Mouse (Mus musculus): Measurements from ENCODE around the gene 2610001J05Rik. TPM values are rescaled to one million over a fixed set of nuclear protein-coding genes. Genes with fewer than 3 reads are reported as not detected.

2610001J05Rik gene
- polyA plus RNA-seq, 1 experiment: 50.4 TPM

DNA sequence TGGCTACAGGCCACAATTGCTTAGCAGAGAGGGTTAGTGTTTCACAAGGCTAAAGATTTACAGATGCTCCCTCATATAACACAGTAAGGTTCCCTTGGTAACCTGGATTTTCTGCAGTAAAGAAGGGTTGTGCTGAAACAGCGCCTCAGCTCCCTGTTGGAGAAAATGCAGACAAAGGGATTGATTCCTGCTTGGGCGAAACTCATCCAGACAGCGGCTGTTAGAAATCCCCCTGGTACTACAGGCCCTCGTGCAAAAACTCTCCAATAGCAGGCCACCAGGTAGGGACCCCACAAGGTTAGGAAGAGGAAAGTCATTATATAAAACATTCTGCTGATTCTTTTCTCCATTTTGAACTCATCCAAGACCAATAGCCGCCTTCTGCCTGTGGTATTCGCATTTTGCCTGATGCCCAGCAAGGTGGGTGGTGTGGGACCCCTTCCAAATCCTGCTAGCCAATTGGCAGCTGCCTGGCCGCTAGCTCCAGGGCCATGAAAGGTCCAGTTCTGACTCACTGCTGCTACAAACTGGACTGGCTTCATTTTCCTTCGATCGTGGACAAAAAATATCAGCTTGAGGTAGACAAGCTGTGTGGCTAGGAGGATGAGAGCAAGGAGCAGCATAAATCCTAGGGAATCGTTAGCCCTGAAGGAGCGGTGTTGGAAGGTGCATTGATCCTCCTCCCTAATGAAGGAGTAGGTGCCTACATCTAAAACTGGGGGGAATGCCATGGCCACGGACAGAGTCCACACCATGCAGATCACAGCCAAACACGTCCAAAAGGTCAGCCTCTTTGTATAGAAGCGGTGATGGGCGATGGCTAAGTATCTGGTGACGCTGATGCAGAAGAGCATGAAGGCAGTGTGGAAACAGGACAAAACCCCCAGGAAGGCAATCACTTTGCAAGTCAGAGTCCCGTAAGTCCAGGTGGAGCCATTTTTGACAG is 35.3 kb downstream of the 2610001J05Rik start:
- Histone ChIP-seq H3K4me2 (ENCODE audit: low read depth) (no peak overlapping the region), H3K4me3 (no peak overlapping the region), H3K36me3 (ENCODE audit: control insufficient read depth, insufficient read depth) (no peaks in the 10 kb centered on the region), H3K27me3 (ENCODE audit: control insufficient read depth, insufficient read depth, insufficient read length) (no peaks in the 10 kb centered on the region), H3K79me2 (ENCODE audit: control insufficient read depth, insufficient read depth) (no peaks in the 10 kb centered on the region), H3ac (ENCODE audit: control insufficient read depth, insufficient read length) (no peak overlapping the region)
- TF ChIP-seq E2F4 (IDR thresholded peaks at IDR 0.05; ENCODE audit: insufficient read depth) (no peak), MYOD1 (IDR thresholded peaks at IDR 0.05; ENCODE audit: control insufficient read depth in 1 of 3, insufficient read length in 2 of 3, low read depth in 2 of 3) (no peak), USF1 (IDR thresholded peaks at IDR 0.05; ENCODE audit: low read depth) (no peak), POLR2AphosphoS2 (IDR thresholded peaks at IDR 0.05; ENCODE audit: insufficient read length, low read depth) (no peak), CEBPB (IDR thresholded peaks at IDR 0.05; ENCODE audit: insufficient read depth, poor library complexity, severe bottlenecking) (no peak), TCF12 (IDR thresholded peaks at IDR 0.05; ENCODE audit: insufficient read depth, poor library complexity, severe bottlenecking) (no peak), TCF3 (IDR thresholded peaks at IDR 0.05; ENCODE audit: insufficient read length, low read depth) (no peak), SRF (IDR thresholded peaks at IDR 0.05; ENCODE audit: control insufficient read depth, insufficient read length, low read depth) (no peak), POLR2A (IDR thresholded peaks at IDR 0.05; ENCODE audit: insufficient read length, low read depth) (no peak), REST (IDR thresholded peaks at IDR 0.05; ENCODE audit: insufficient read depth, insufficient read length) (no peak)

DNA sequence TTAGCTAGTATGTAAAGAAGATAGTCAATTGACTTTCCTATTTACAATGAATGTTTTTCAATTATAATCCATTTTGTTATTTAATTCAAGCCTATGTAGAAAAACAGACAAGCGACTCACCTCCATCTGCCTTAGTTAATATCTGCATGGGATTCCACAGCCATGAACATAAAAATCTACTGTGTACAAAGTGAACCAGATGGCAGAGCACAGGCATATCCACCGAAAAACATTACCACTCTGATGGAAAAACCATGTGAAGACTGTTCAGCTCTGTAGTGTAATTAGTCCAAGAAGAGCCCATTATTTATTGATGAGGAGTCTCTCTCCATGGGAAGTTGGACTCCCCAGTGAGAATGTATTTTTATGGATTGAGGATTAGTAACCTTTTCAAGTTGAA is 38.5 kb downstream of the 2610001J05Rik start:
- H3K79me2 ChIP-seq (ENCODE audit: control insufficient read depth, insufficient read depth): no peaks in the 10 kb centered on the region
- no peaks in the 10 kb centered on the region for H3K36me3 ChIP-seq (ENCODE audit: control insufficient read depth, insufficient read depth)
- TF ChIP-seq USF1 (IDR thresholded peaks at IDR 0.05; ENCODE audit: low read depth): no peak
- TF ChIP-seq CEBPB (IDR thresholded peaks at IDR 0.05; ENCODE audit: insufficient read depth, poor library complexity, severe bottlenecking): no peak
- no peak for TF ChIP-seq POLR2A (IDR thresholded peaks at IDR 0.05; ENCODE audit: insufficient read length, low read depth)
- TF ChIP-seq POLR2AphosphoS2 (IDR thresholded peaks at IDR 0.05; ENCODE audit: insufficient read length, low read depth): no peak
- TF ChIP-seq MYOD1 (IDR thresholded peaks at IDR 0.05; ENCODE audit: control insufficient read depth in 1 of 3, insufficient read length in 2 of 3, low read depth in 2 of 3): no peak
- TF ChIP-seq REST (IDR thresholded peaks at IDR 0.05; ENCODE audit: insufficient read depth, insufficient read length): no peak
- TF ChIP-seq TCF12 (IDR thresholded peaks at IDR 0.05; ENCODE audit: insufficient read depth, poor library complexity, severe bottlenecking): no peak
- no peak for TF ChIP-seq E2F4 (IDR thresholded peaks at IDR 0.05; ENCODE audit: insufficient read depth)
- TF ChIP-seq MYOG (IDR thresholded peaks at IDR 0.05; ENCODE audit: control insufficient read depth in 1 of 3, insufficient read depth in 1 of 3, insufficient read length in 2 of 3, low read depth in 2 of 3): no peak
- no peak for TF ChIP-seq SRF (IDR thresholded peaks at IDR 0.05; ENCODE audit: control insufficient read depth, insufficient read length, low read depth)
- no peak for TF ChIP-seq MAX (IDR thresholded peaks at IDR 0.05; ENCODE audit: low read depth)
- no peak for TF ChIP-seq TCF3 (IDR thresholded peaks at IDR 0.05; ENCODE audit: insufficient read length, low read depth)
- H3K4me2 ChIP-seq (ENCODE audit: low read depth): no peak overlapping the region
- H3K4me3 ChIP-seq: no peak overlapping the region
- H3K27me3 ChIP-seq (ENCODE audit: control insufficient read depth, insufficient read depth, insufficient read length): no peaks in the 10 kb centered on the region
- H3ac ChIP-seq (ENCODE audit: control insufficient read depth, insufficient read length): no peak overlapping the region

DNA sequence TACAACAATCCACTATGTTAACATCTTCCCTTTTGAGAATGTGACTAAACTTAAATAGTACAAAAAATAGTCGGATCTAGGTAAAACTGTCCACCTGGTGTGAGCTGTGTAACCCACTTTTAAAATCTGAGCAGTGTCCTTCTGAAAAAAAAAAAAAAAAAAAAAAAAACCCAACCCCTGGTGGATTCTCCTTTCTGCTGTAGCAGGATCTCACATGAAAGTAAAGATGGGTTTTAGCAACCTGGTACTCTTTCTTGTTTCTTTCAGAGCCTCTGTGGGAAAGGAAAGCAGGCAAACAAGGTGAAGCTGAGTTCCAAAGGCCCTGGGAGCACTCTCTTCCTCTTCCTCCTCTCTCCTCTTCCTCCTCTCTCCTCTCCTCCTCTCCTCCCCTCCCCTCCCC is 42.4 kb downstream of the 2610001J05Rik start:
- TF ChIP-seq SRF (IDR thresholded peaks at IDR 0.05; ENCODE audit: control insufficient read depth, insufficient read length, low read depth) (no peak), MAX (IDR thresholded peaks at IDR 0.05; ENCODE audit: low read depth) (no peak), MYOD1 (IDR thresholded peaks at IDR 0.05; ENCODE audit: control insufficient read depth in 1 of 3, insufficient read length in 2 of 3, low read depth in 2 of 3) (no peak), MYOG (IDR thresholded peaks at IDR 0.05; ENCODE audit: control insufficient read depth in 1 of 3, insufficient read depth in 1 of 3, insufficient read length in 2 of 3, low read depth in 2 of 3) (no peak), E2F4 (IDR thresholded peaks at IDR 0.05; ENCODE audit: insufficient read depth) (no peak), POLR2A (IDR thresholded peaks at IDR 0.05; ENCODE audit: insufficient read length, low read depth) (no peak), USF1 (IDR thresholded peaks at IDR 0.05; ENCODE audit: low read depth) (no peak)
- H3ac ChIP-seq (ENCODE audit: control insufficient read depth, insufficient read length): no peak overlapping the region

More for the DNA sequence above, 42.4 kb downstream of the 2610001J05Rik start:
- no peak overlapping the region for H3K4me2 ChIP-seq (ENCODE audit: low read depth)
- H3K27me3 ChIP-seq (ENCODE audit: control insufficient read depth, insufficient read depth, insufficient read length): no peaks in the 10 kb centered on the region
- no peaks in the 10 kb centered on the region for H3K36me3 ChIP-seq (ENCODE audit: control insufficient read depth, insufficient read depth)
- no peak overlapping the region for H3K4me3 ChIP-seq
- no peaks in the 10 kb centered on the region for H3K79me2 ChIP-seq (ENCODE audit: control insufficient read depth, insufficient read depth)

Other genes starting within 250 kb of the 2610001J05Rik start
- 2.8 TPM for gene Bmt2, start 193.6 kb downstream of the 2610001J05Rik start, polyA plus RNA-seq (2012; fragmentation: generic; extraction: Trizol)
- 1.5 TPM for gene Gpr85, start 31.6 kb downstream of the 2610001J05Rik start, polyA plus RNA-seq (2012; fragmentation: generic; extraction: Trizol)

Data from myocyte (in vitro differentiated cells).